Mouse (Mus musculus) liver, embryonic 14.5 days (tissue): ENCODE data around the gene Mrps18a. TPM values are rescaled to one million over a fixed set of nuclear protein-coding genes. Genes with fewer than 3 reads are reported as not detected.

Experiments used
- ATAC-seq: fragments of 200-750 bp; cut with Nextera tagmentation; 2 replicates; pipeline ENCODE4 v1.8.0; 2017; ENCODE audit warnings: moderate number of reproducible peaks, mild to moderate bottlenecking, moderate library complexity; ENCODE audit not compliant: insufficient read depth
- DNase-seq, 3 experiments: peaks; one replicate each; pipeline ENCODE4 v3.0.0-alpha.2; 2012 to 2013; ENCODE audit warnings: low read depth in 3 of 3, low spot score in 3 of 3
- H3K27ac ChIP-seq: fragments of 300-500 bp; sonication (generic); 2 replicates; pipeline ENCODE4 v1.5.1; 2014; ENCODE audit warnings: moderate library complexity, mild to moderate bottlenecking, control low read depth, inconsistent platforms
- H3K27me3 ChIP-seq: fragments of 300-500 bp; sonication (generic); 2 replicates; pipeline ENCODE4 v1.6.1; 2014; ENCODE audit warnings: mild to moderate bottlenecking, low read length, moderate library complexity; ENCODE audit not compliant: control insufficient read depth, insufficient read depth
- H3K36me3 ChIP-seq: fragments of 300-500 bp; sonication (generic); replicated peaks from 2 replicates; pipeline ENCODE4 v1.6.1; 2014; ENCODE audit warnings: low read depth; ENCODE audit not compliant: control insufficient read depth, insufficient read depth
- H3K4me1 ChIP-seq, 2 experiments: fragments of 200-500 bp in 1 of 2; fragments of 300-500 bp in 1 of 2; sonication (generic) in 1 of 2; replicated peaks; 2 replicates each; pipeline ENCODE4 v1.6.1; 2012 to 2014; ENCODE audit warnings: antibody characterized with exemption in 1 of 2, inconsistent platforms in 1 of 2, low read length in 1 of 2; ENCODE audit not compliant: control insufficient read depth in 2 of 2, insufficient read depth in 2 of 2
- H3K4me2 ChIP-seq: fragments of 300-500 bp; sonication (generic); 2 replicates; pipeline ENCODE4 v1.6.1; 2014; ENCODE audit warnings: low read depth, mild to moderate bottlenecking, control low read depth, moderate library complexity
- H3K4me3 ChIP-seq, 2 experiments: fragments of 200-500 bp in 1 of 2; fragments of 300-500 bp in 1 of 2; sonication (generic) in 1 of 2; 2 replicates each; pipeline ENCODE4 v1.5.1; 2012 to 2014; ENCODE audit warnings: low read depth in 2 of 2, low read length in 2 of 2, mild to moderate bottlenecking in 2 of 2, control low read depth in 1 of 2, inconsistent platforms in 1 of 2, moderate library complexity in 1 of 2; ENCODE audit not compliant: insufficient read depth in 1 of 2
- H3K9ac ChIP-seq: fragments of 300-500 bp; sonication (generic); replicated peaks from 2 replicates; pipeline ENCODE4 v1.6.1; 2014; ENCODE audit warnings: mild to moderate bottlenecking, control low read depth, moderate library complexity
- H3K9me3 ChIP-seq: fragments of 300-500 bp; sonication (generic); 2 replicates; pipeline ENCODE4 v1.6.1; 2016; ENCODE audit warnings: low read length, mixed read lengths; ENCODE audit not compliant: control insufficient read depth
- CTCF ChIP-seq: IDR thresholded peaks from 2 replicates; pipeline ENCODE4 v1.5.1; 2016; ENCODE audit warnings: antibody characterized with exemption, low read depth, control low read depth
- EP300 ChIP-seq: IDR thresholded peaks from 2 replicates; pipeline ENCODE4 v1.6.1; 2016; ENCODE audit warnings: antibody characterized with exemption, low read depth
- WGBS: fragments of 180-500 bp; shearing (Covaris S2); extraction: QIAGEN DNeasy Blood & Tissue Kit; methylation state at CpG from one replicate; pipeline ENCODE4 v1.1.7; 2014; ENCODE audit not compliant: insufficient replicate concordance; 5-methylcytosine and 5-hydroxymethylcytosine counted together
- polyA plus RNA-seq, 2 experiments: library from polyadenylated mRNA; depleted of rRNA in 1 of 2; stranded (reverse) in 1 of 2; unstranded in 1 of 2; fragments of >200 nt; fragmentation: Nextera tagmentation in 1 of 2; extraction: Ambion mirVana in 1 of 2; gene quantifications; 2 replicates each; pipeline versions ENCODE4 v1.2.1 to v1.2.3; 2012 to 2014

Mrps18a gene
- polyA plus RNA-seq, 2 experiments, result 29.7 to 65.2 TPM

DNA sequence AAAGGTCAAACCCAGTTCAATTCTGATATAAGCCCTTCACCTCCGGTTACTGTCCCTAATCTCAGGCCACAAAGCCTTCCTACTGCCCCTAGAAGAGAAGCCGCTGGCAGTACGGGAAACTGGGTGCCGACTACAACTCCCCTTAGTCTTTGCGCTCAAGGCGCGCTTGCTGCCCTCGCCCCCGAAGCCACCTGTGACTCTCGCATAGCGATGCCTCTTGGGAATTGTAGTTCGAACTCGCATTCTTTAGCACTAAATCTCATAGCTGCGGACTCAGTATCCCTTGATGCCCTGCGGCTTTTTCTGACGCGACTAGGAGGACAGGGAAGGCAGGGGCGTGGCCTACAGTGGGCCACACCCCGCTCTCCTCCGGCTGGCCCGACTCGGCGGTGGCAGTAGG, 49.9 kb downstream of the Mrps18a start, which contains the start of gene Gtpbp2:
Gene Gtpbp2 (plus strand): TSS at position 347 of the 400 bp plus-strand sequence.
- peaks cover 39% of the 10 kb centered on the region for H3K36me3 ChIP-seq
- peak; percentile 81 for ATAC-seq
- H3K9ac ChIP-seq, result peak within 1 kb of the TSS; percentile 95
- TF ChIP-seq CTCF (no peak), EP300 (no peak)
- H3K27me3 ChIP-seq, result no peaks in the 10 kb centered on the region
- peak within 1 kb of the TSS; percentile 73 for H3K4me2 ChIP-seq
- H3K4me3 ChIP-seq, result peak within 1 kb of the TSS; percentile 92 to 98
- WGBS, result 0% methylated on average over 23 of the region's 23 CpGs
- H3K4me1 ChIP-seq, result peaks cover 47 to 53% of the 10 kb centered on the region in 2 experiments
- DNase-seq, result peak; percentile 98 to 99 (median 99)
- peak within 1 kb of the TSS; percentile 99 for H3K27ac ChIP-seq
- H3K9me3 ChIP-seq, result no peaks in the 10 kb centered on the region

DNA sequence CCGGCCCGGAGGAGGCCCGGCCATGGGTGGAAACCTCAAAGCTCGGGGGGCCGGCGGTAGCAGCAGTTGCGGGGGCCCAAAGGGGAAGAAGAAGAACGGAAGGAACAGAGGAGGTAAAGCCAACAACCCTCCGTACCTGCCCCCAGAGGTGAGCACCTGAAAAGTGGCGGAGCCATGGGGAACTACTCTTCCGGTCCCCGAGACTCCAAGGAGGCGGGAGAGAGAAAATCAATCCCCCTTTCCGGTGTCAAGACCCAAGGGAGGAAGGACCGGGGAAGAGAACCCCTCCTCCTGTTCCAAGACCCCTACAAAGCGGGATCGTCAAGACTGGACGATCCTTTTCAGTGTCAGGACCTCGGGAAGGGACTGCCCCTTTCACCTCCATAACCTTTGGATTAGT, 50.4 kb downstream of the Mrps18a start:
- Histone ChIP-seq H3K4me2 (peak overlapping the region; percentile 65), H3K36me3 (peaks cover 44% of the 10 kb centered on the region), H3K9ac (peak overlapping the region; percentile 95), H3K27me3 (no peaks in the 10 kb centered on the region), H3K9me3 (no peaks in the 10 kb centered on the region), H3K4me1 (peaks cover 42 to 48% of the 10 kb centered on the region in 2 experiments), H3K4me3 (peak overlapping the region; percentile 83 to 92), H3K27ac (peak overlapping the region; percentile 62)
- no peak for DNase-seq
- 0% methylated on average over 19 of the region's 19 CpGs for WGBS
- no peak for ATAC-seq
- TF ChIP-seq CTCF, result no peak

DNA sequence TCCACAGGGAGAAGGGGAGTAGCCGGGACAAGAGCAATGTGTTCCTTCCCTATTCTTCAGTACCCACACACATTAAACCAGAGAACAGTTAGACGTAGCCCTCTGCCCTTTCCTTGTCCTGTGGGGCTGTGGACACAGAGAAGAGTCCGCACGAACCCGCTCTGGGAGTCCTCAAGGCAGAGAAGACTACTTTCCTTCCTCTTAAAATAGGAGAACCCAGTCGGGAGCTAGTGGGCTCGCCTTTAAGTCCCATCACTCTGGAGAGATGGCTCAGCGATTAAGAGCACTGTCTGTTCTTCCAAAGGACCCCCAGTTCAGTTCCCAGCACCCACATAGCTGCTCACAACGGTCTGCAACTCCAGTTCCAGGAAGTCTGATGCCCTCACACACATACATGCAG, 50.9 kb downstream of the Mrps18a start:
- ATAC-seq, result no peak
- peaks cover 39 to 43% of the 10 kb centered on the region in 2 experiments for H3K4me1 ChIP-seq
- peak overlapping the region; percentile 65 for H3K4me2 ChIP-seq
- peak overlapping the region; percentile 59 for H3K27ac ChIP-seq
- H3K4me3 ChIP-seq, result peak overlapping the region; percentile 83 to 92
- peak overlapping the region; percentile 95 for H3K9ac ChIP-seq
- H3K27me3 ChIP-seq, result no peaks in the 10 kb centered on the region
- WGBS, result 47% methylated on average over 9 of the region's 9 CpGs
- H3K9me3 ChIP-seq, result no peaks in the 10 kb centered on the region
- DNase-seq, result no peak
- no peak for TF ChIP-seq EP300
- peaks cover 50% of the 10 kb centered on the region for H3K36me3 ChIP-seq

DNA sequence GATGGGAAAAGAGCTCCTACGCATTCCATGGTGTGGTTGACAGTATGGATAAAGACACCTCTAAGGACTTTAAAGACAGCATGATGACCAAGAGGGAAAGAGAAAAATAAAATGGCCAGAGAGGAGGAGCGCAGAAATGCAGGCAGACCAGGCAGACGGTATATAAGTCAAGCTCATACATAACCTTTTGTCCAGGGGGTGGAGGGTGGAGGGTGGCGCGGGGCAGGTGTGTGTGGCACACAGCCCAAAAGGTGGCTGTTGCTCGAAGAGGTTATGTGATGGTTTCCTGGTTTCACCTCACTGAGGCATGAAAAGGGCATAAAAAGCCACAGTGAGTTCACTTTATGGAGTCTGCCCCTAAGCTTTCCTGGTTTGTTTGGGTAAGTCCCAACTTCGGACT, 51.8 kb downstream of the Mrps18a start:
- H3K27me3 ChIP-seq, result no peaks in the 10 kb centered on the region
- no peak for ATAC-seq

DNA sequence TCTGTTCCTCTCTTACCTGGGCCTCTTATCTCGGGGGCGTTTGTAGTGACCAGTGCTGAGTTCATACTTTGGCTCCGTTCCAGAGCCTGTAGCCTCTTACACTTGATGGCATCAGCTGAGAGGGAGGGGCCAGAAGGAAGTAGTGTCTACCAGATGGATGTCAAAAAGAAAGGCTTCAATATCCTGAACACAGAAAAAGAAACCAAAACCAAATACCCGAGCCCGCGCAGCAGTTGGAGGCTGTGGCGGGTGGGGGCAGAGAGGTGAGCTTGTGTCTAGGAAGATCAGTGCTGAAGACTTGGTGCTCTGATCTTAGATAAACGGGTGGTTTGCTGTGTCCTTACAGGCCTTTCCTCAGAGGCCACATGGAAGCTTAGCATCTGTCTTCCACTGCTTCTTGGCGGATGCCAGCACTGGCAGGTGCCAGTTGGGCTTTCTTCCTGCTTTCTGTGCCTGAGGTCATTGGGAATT, 52.2 kb downstream of the Mrps18a start:
- no peak for ATAC-seq
- H3K27ac ChIP-seq, result peak overlapping the region; percentile 59; the same call in 1 of the 2 replicates
- H3K36me3 ChIP-seq, result peaks cover 62% of the 10 kb centered on the region
- WGBS, result 22% methylated on average over 9 of the region's 9 CpGs
- DNase-seq, result no peak
- no peaks in the 10 kb centered on the region for H3K27me3 ChIP-seq
- no peaks in the 10 kb centered on the region for H3K9me3 ChIP-seq
- peak overlapping the region; percentile 65 for H3K4me2 ChIP-seq
- peak overlapping the region; percentile 7 to 92; a peak in 3 of 4 replicates for H3K4me3 ChIP-seq
- no peak for TF ChIP-seq CTCF
- no peak for TF ChIP-seq EP300
- H3K4me1 ChIP-seq, result peaks cover 28 to 32% of the 10 kb centered on the region in 2 experiments
- H3K9ac ChIP-seq, result peak overlapping the region; percentile 46

More for the DNA sequence above, 51.8 kb downstream of the Mrps18a start:
- no peak for TF ChIP-seq EP300
- TF ChIP-seq CTCF, result no peak
- peak overlapping the region; percentile 65 for H3K4me2 ChIP-seq
- DNase-seq, result no peak
- WGBS, result 71% methylated on average over 7 of the region's 7 CpGs
- peaks cover 58% of the 10 kb centered on the region for H3K36me3 ChIP-seq
- peak overlapping the region; percentile 46 for H3K9ac ChIP-seq
- peak overlapping the region; percentile 7 to 92; a peak in 3 of 4 replicates for H3K4me3 ChIP-seq
- no peaks in the 10 kb centered on the region for H3K9me3 ChIP-seq
- peak overlapping the region; percentile 59; the same call in 1 of the 2 replicates for H3K27ac ChIP-seq
- H3K4me1 ChIP-seq, result peaks cover 30 to 35% of the 10 kb centered on the region in 2 experiments
